Mouse (Mus musculus): Measurements from ENCODE around the gene Usp33. TPM values are rescaled to one million over a fixed set of nuclear protein-coding genes. Genes with fewer than 3 reads are reported as not detected.

Usp33 gene
- polyA plus RNA-seq (2012; rRNA removed), result 101 and 111 TPM in 2 replicates

DNA sequence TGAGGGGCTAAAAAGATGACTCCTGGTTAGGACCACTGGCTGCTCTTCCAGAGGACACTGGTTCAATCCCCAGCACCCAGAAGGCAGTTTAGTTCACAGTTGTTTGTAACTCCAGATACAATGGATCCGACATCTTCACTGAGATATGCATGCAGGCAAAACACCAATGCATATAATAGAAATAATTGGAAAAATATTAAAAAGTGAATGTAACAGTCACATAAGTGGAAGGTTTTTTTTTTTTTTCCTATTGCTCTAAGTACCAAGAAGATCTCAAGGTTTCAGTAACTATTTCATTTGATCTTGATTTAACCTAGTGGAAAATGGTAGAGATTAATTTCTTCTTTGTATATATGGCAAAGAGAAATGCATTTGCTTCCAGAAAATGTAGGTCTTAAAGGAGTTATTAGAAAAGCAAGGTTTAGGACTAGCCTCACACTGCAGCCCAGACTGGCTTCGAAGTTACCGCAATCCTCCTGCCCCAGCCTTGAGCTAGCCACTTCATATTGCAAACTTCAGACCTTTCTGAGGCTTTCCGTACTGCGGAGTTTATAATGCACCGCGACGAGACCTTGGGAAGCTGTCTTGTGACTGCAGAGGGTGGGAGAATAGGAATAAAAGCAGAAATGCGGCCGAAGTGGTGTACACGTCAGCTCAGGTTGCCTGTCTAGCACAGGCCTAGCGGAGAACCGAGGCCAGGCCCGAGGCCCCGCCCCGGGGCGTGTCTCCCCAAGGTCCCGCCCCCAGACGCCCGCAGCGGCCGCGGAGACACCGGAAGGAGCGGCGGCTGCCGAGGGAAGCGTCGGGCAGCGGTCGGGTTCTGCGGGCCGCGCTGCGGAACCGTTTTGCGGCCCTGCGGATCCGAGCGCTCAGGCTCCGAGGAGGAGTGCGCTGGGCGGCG, at the start of gene Usp33:
Gene Usp33, plus strand, starts transcription at position 747 of the 901 bp plus-strand sequence.
- Histone ChIP-seq H3K27me3 (ENCODE audit: control insufficient read depth, insufficient read depth, low read length) (no peaks in the 10 kb centered on the region), H3K27ac (ENCODE audit: insufficient read depth, low read length) (peak within 1 kb of the TSS; percentile 30), H3K4me1 (ENCODE audit: control insufficient read depth, insufficient read depth, low read length) (no peaks in the 10 kb centered on the region; the same call in 1 of the 2 replicates), H3K4me3 (replicated peaks; ENCODE audit: insufficient read depth, low read depth, low read length) (peak within 1 kb of the TSS; percentile 95)
- TF ChIP-seq POLR2A (IDR thresholded peaks at IDR 0.05; ENCODE audit: borderline replicate concordance, insufficient read depth, low read length), result peak; percentile 92; the same call in 1 of the 2 replicates
- no peak for TF ChIP-seq CTCF (IDR thresholded peaks at IDR 0.05; ENCODE audit: borderline replicate concordance, insufficient read depth, low read depth, low read length)
- peak; percentile 94 to 96 for DNase-seq
- 7% methylated on average over 38 of the region's 44 CpGs for WGBS

DNA sequence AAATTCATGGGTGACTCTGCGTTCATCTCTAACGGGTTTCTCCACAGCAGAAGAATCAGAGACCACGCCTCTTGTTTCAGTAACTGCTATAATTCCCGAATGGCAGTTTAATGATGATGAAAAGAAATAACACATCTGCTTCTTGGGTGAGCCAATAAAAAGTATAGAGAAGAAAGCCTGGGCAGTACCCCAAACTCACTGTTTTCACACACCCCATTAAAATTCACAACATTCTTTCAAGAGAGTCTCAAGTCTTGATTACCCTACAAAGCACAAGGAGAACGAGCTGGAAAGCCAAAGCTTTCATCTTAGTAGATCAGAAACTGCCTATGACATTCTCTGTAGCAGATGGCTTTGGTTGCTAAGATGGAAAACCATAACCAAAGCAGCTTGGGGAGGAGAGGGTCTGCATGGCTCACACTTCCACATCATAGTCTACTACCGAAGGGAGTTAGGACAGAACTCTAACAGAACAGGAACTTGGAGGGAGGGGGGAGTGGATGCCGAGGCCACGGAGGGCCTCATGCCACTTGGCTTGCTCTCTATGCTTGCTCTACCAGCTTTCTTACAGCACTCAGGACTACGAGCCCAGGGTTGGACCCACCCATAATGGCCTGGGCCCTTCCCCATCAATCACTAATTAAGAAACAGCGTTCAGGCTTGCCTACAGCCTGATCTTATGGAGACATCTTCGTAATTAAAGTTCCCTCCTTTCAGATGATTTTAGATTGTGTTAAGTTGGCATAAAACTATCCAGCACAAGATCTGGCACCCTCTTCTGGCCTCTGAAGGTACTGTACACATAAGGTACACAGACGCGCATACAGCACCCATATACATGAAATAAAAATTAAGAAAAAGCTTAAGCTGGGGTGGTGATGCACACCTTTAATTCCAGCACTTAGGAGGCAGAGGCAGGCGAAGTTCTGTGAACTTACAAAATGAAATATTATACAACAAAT, 45.6 kb upstream of the Usp33 start:
- no peak overlapping the region for H3K27ac ChIP-seq (ENCODE audit: insufficient read depth, low read length)
- no peak overlapping the region for H3K4me3 ChIP-seq (replicated peaks; ENCODE audit: insufficient read depth, low read depth, low read length)
- no peak for TF ChIP-seq CTCF (IDR thresholded peaks at IDR 0.05; ENCODE audit: borderline replicate concordance, insufficient read depth, low read depth, low read length)
- 91% methylated on average over 14 of the region's 14 CpGs for WGBS
- no peaks in the 10 kb centered on the region for H3K4me1 ChIP-seq (ENCODE audit: control insufficient read depth, insufficient read depth, low read length)
- DNase-seq, result no peak
- H3K27me3 ChIP-seq (ENCODE audit: control insufficient read depth, insufficient read depth, low read length), result no peaks in the 10 kb centered on the region

DNA sequence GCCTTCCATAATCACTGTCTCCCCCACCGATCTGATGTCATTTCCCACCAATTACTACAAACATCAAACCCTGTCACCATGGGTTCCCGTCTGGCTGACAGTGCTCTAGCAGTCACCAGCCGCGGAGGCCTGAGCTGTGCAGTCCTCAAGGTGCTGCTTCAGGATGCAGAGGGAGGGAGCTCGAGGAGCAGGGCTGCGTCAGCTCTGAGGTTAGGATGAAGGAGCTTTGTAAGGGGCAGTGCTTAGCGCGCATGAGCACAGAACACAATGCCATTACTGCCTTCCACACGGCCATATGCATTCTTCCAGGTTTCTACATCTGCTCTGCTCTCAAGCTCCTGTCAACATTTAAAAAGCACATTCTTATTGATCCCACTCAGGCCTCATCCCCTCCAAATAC, 43.3 kb upstream of the Usp33 start:
- no peaks in the 10 kb centered on the region for H3K27me3 ChIP-seq (ENCODE audit: control insufficient read depth, insufficient read depth, low read length)
- H3K4me1 ChIP-seq (ENCODE audit: control insufficient read depth, insufficient read depth, low read length), result no peaks in the 10 kb centered on the region
- DNase-seq, result no peak
- no peak overlapping the region for H3K27ac ChIP-seq (ENCODE audit: insufficient read depth, low read length)
- H3K4me3 ChIP-seq (replicated peaks; ENCODE audit: insufficient read depth, low read depth, low read length), result no peak overlapping the region
- 80% methylated on average over 9 of the region's 9 CpGs for WGBS
- TF ChIP-seq CTCF (IDR thresholded peaks at IDR 0.05; ENCODE audit: borderline replicate concordance, insufficient read depth, low read depth, low read length) (no peak), POLR2A (IDR thresholded peaks at IDR 0.05; ENCODE audit: borderline replicate concordance, insufficient read depth, low read length) (no peak)

DNA sequence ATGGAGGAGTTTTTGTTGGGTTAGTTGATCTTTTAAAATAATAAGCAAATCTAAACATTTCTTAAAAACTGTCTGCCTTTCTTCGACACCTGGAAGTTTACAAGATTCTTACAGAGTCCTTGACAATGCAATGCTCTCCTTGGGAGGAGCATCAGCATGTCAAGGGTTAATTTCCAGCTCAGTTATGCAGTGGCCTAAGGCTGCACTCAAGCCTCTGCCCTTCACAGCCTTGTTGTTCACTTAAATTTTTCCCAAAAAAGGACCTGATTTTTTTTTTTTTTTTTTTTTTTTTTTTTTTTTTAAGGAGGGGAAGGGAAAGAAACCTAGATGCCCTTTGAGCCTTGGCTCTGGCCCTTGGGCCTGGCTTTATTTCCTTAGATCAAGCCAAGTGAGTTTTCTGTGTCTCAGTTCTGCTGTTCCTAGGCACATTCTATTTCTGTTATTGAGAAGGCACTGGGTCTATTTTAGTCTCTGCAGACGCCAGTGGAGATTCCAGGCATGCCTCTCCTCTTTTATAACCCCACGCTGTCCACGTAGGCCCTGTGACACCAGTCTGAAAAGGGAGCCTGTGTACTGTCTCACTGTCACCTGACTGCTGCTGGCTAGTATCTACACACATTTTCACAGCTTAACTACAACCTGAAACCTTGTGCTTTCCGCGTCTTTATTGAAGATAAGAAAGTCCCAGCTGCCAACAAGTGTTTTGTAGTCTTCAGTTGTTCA, 42.0 kb upstream of the Usp33 start:
- no peak overlapping the region for H3K4me3 ChIP-seq (replicated peaks; ENCODE audit: insufficient read depth, low read depth, low read length)
- no peaks in the 10 kb centered on the region for H3K27me3 ChIP-seq (ENCODE audit: control insufficient read depth, insufficient read depth, low read length)
- WGBS, result 76% methylated on average over 6 of the region's 6 CpGs
- no peak overlapping the region for H3K27ac ChIP-seq (ENCODE audit: insufficient read depth, low read length)
- TF ChIP-seq CTCF (IDR thresholded peaks at IDR 0.05; ENCODE audit: borderline replicate concordance, insufficient read depth, low read depth, low read length) (no peak), POLR2A (IDR thresholded peaks at IDR 0.05; ENCODE audit: borderline replicate concordance, insufficient read depth, low read length) (no peak)
- DNase-seq, result no peak
- H3K4me1 ChIP-seq (ENCODE audit: control insufficient read depth, insufficient read depth, low read length), result no peaks in the 10 kb centered on the region

DNA sequence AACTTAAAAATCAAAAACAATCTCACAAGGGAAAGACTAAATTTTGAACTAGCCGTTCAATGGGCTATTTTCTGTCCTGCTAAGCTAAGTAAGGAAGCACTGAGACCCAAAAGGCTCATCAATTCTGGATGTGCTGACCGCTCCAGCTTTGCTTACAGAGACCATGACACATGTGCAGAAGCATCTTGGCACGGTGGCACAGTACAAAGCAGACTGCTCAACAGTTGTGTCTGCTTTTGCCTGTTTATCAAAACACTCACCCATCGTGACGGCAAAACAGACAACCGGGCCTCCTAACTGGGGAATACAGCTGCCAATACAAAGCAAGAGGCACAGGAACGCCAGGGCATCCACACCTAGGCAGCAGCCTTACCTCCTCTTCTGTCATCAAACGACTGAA, 41.2 kb upstream of the Usp33 start:
- H3K27me3 ChIP-seq (ENCODE audit: control insufficient read depth, insufficient read depth, low read length), result no peaks in the 10 kb centered on the region
- TF ChIP-seq CTCF (IDR thresholded peaks at IDR 0.05; ENCODE audit: borderline replicate concordance, insufficient read depth, low read depth, low read length) (no peak), POLR2A (IDR thresholded peaks at IDR 0.05; ENCODE audit: borderline replicate concordance, insufficient read depth, low read length) (no peak)
- no peak for DNase-seq
- H3K27ac ChIP-seq (ENCODE audit: insufficient read depth, low read length), result no peak overlapping the region
- 86% methylated on average over 8 of the region's 8 CpGs for WGBS
- no peak overlapping the region for H3K4me3 ChIP-seq (replicated peaks; ENCODE audit: insufficient read depth, low read depth, low read length)
- no peaks in the 10 kb centered on the region for H3K4me1 ChIP-seq (ENCODE audit: control insufficient read depth, insufficient read depth, low read length)

DNA sequence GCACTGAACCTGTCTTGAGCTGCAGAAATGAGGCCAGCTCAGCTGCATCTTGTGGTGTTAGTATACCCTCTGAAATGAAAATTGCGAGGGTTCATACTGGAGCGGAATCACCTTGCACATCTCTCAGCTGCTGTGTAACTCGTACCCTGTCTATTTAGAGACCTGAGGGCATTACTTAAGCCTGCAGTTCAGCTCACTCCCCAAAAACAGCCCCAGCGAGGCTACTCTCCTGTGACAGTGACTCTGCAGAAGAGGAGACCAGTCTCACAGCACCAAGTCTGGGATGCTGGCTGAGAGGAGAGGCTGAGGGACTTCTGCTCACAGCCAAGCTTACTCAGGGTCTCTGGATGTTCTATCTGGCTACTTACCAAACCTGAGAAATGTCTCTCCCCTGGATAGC, 40.3 kb upstream of the Usp33 start:
- Histone ChIP-seq H3K4me1 (ENCODE audit: control insufficient read depth, insufficient read depth, low read length) (no peaks in the 10 kb centered on the region), H3K4me3 (replicated peaks; ENCODE audit: insufficient read depth, low read depth, low read length) (no peak overlapping the region), H3K27me3 (ENCODE audit: control insufficient read depth, insufficient read depth, low read length) (no peaks in the 10 kb centered on the region), H3K27ac (ENCODE audit: insufficient read depth, low read length) (no peak overlapping the region)
- no peak for DNase-seq
- 87% methylated on average over 4 of the region's 4 CpGs for WGBS
- TF ChIP-seq CTCF (IDR thresholded peaks at IDR 0.05; ENCODE audit: borderline replicate concordance, insufficient read depth, low read depth, low read length), result no peak
- no peak for TF ChIP-seq POLR2A (IDR thresholded peaks at IDR 0.05; ENCODE audit: borderline replicate concordance, insufficient read depth, low read length)

All from cerebellum, adult 2 months (tissue).